18 mouse cellular contexts compared by ENCODE assay signal in the genomic region with DNA sequence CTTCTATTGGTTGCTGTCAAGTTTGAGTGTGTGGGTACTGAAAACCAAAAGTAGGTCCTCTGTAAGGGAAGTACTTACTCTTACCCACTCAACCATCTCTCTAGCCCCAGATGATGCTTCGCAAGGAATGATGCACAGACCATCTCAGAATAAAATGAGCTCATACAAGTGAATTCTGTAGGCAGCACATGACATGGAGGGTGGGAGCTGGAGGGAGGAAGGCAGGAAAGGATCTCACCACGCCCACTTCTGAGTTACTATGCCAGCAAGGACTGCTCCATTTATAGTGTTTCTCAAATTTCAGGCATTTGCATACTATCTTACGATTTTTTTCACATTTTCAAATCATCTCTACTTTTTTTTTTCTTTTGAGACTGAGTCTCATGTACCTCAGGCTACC.
DNase-seq lines count a peak whose midpoint lies in the region.
"Had no signal": no experiment of that assay in that cellular context is flagged by ENCODE, and none has a peak within 500 bp of the region (broad histone marks: within the 10 kb centered on the region; RNA-seq: fewer than 3 reads in every experiment).

No protein-coding gene starts in this region.

- peak; percentile 11 to 40 for DNase-seq in frontal cortex, adult 2 months (ENCODE audit: extremely low spot score in 1 of 2, low spot score in 1 of 2)
- no peak for DNase-seq in frontal cortex, postnatal 10 days (ENCODE audit: low spot score in 2 of 2)
- peak; percentile 5 to 14 for DNase-seq in left cerebral cortex, postnatal 14 days (ENCODE audit: low spot score in 2 of 2)
- no peak for DNase-seq in left cerebral cortex, adult 11 months (ENCODE audit: low spot score)
- DNase-seq in brain, adult 2 months (ENCODE audit: low read depth, low spot score), result peak; percentile 66
- DNase-seq in heart, postnatal 25 days (ENCODE audit: low spot score), result no peak
- DNase-seq: adrenal gland, postnatal 10 days; adrenal gland, postnatal 36 days; B cell, adult 2 months; cerebellum, adult 11 months; cerebellum, adult 2 months; cerebellum, adult 9-11 months; cerebellum, postnatal 25 days; forebrain, postnatal 0 days; gastrocnemius, adult 2 months; gastrocnemius, postnatal 14 days; heart, adult 11 months; heart, postnatal 36 days had no signal

- intact Hi-C loops in left cerebral cortex, postnatal 14 days (cut with DNase I), result no loop called here
- intact Hi-C loops in heart, postnatal 25 days (cut with DNase I), result no loop called here

Comparison
In these comparisons a context has a peak if more than half of its experiments do, and no peak if none do; other contexts are left out.
1. DNase-seq: peak in frontal cortex, adult 2 months (2 of 2), left cerebral cortex, postnatal 14 days (2 of 2) and brain, adult 2 months (single experiment); none in frontal cortex, postnatal 10 days (0 of 2), left cerebral cortex, adult 11 months (single experiment) and heart, postnatal 25 days (single experiment).